Comparison of ENCODE assay signal across 7 mouse cellular contexts in the genomic region with DNA sequence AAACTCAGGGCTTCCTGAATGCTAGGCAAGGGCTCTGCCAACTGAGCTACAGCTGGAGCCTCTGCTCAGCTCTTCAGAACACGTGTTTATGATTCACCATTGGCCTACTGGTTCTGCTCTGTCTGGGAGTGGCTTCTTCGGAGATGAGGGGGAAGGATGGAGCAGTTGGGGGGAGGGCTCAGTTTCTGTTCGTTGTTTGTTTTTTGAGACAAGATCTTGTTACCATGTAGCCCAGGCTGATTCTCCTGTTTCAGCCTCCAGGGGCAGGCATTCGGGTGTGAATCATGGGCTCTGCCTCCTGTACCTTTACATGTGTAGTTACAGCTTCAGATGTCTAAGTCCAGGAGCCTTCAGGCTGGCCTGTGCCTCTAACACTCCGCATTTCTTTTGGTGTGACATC.
DNase-seq lines count a peak whose midpoint lies in the region; ATAC-seq and TF ChIP-seq lines count a peak whose summit lies in the region.

No protein-coding gene starts in this region.

- no peak overlapping the region for H3K4me3 ChIP-seq in spleen, adult 2 months (ENCODE audit: extremely low read depth, insufficient read depth, insufficient read length)

- DNase-seq in spleen, adult 2 months (ENCODE audit: low read depth in 1 of 2, low spot score in 2 of 2) = peak; percentile 7 to 77
- DNase-seq in spleen, adult 12 weeks (ENCODE audit: low spot score) = no peak
- DNase-seq in lung, postnatal 4 days = peak; percentile 36 to 44
- DNase-seq in left cerebral cortex, adult 18-20 months (ENCODE audit: low spot score in 2 of 2) = no peak
- DNase-seq in c-Kit-positive CD71-positive TER-119-positive erythroid progenitor cells, embryonic 14.5 days (ENCODE audit: low spot score) = no peak

- H3K36me3 ChIP-seq in spleen, adult 2 months (ENCODE audit: control insufficient read depth, insufficient read depth, low read length) = no peaks in the 10 kb centered on the region

- TF ChIP-seq POLR2A in spleen, adult 2 months (IDR thresholded peaks at IDR 0.05; ENCODE audit: low read depth, low read length) = no peak

- WGBS in spleen, adult 2 months = 4% methylated on average over 5 of the region's 5 CpGs

- H3K27me3 ChIP-seq in spleen, adult 2 months (ENCODE audit: control insufficient read depth, insufficient read depth, low read length) = no peaks in the 10 kb centered on the region

- H3K4me1 ChIP-seq in spleen, adult 2 months (ENCODE audit: control insufficient read depth, insufficient read depth, insufficient read length) = peaks cover 6% of the 10 kb centered on the region; the same call in 1 of the 2 replicates

- H3K27ac ChIP-seq in spleen, adult 2 months (ENCODE audit: insufficient read depth, low read length) = 0 out of 2 replicates have a peak overlapping the region, but pooled peaks have one; percentile 26

- no peak for TF ChIP-seq CTCF in spleen, adult 2 months (IDR thresholded peaks at IDR 0.05; ENCODE audit: extremely low read depth, insufficient read depth, insufficient read length, insufficient replicate concordance)

- ATAC-seq in granulocyte monocyte progenitor cell, adult 5-6 weeks (replicated peaks; ENCODE audit: poor library complexity, severe bottlenecking) = peak; percentile 95
- ATAC-seq in cerebellum, adult (ENCODE audit: insufficient number of reproducible peaks, low FRiP score, low TSS enrichment) = no peak

Comparison
In these comparisons a context has a peak if more than half of its experiments do, and no peak if none do; other contexts are left out.
1. DNase-seq: peak in spleen, adult 2 months (2 of 2) and lung, postnatal 4 days (2 of 2); none in spleen, adult 12 weeks (single experiment), left cerebral cortex, adult 18-20 months (0 of 2) and c-Kit-positive CD71-positive TER-119-positive erythroid progenitor cells, embryonic 14.5 days (single experiment).